ENCODE assay signal across 9 mouse cellular contexts in genomic region chr1:136915438-136915837, GRCm38 (mm10). TPM values are rescaled to one million over a fixed set of nuclear protein-coding genes. Genes with fewer than 3 reads are reported as not detected.
DNase-seq lines count a peak whose midpoint lies in the region; ATAC-seq lines count a peak whose summit lies in the region.
"Had no signal": no experiment of that assay in that cellular context is flagged by ENCODE, and none has a peak within 500 bp of the region (broad histone marks: within the 10 kb centered on the region; RNA-seq: fewer than 3 reads in every experiment).

No protein-coding gene starts in this region.

- H3K36me3 ChIP-seq in midbrain, embryonic 13.5 days, result no peaks in the 10 kb centered on the region
- no peaks in the 10 kb centered on the region for H3K36me3 ChIP-seq in midbrain, embryonic 15.5 days (replicated peaks)
- H3K36me3 ChIP-seq: hindbrain, embryonic 15.5 days had no signal

- peak; percentile 17 for DNase-seq in embryo, embryonic 10.5 days (ENCODE audit: low spot score)
- DNase-seq in embryo, embryonic 11 days, result no peak
- DNase-seq in right cerebral cortex, adult 18-20 months, result peak; percentile 26
- no peak for DNase-seq in right cerebral cortex, postnatal 4 days
- DNase-seq in layer of hippocampus, adult 18-20 months (ENCODE audit: low spot score in 2 of 2), result peak; percentile 42 to 64
- peak; percentile 47 for DNase-seq in telencephalon, adult 2 months (ENCODE audit: low read depth, low spot score)

- WGBS in midbrain, embryonic 13.5 days, result 70% methylated on average over 11 of the region's 11 CpGs
- 61% methylated on average over 11 of the region's 11 CpGs for WGBS in midbrain, embryonic 15.5 days

- no peaks in the 10 kb centered on the region for H3K4me1 ChIP-seq in midbrain, embryonic 13.5 days (replicated peaks)
- H3K4me1 ChIP-seq in midbrain, embryonic 15.5 days, result no peaks in the 10 kb centered on the region
- H3K4me1 ChIP-seq: hindbrain, embryonic 15.5 days had no signal

- H3K27ac ChIP-seq in midbrain, embryonic 13.5 days, result no peak overlapping the region
- H3K27ac ChIP-seq in midbrain, embryonic 15.5 days, result no peak overlapping the region
- H3K27ac ChIP-seq: hindbrain, embryonic 15.5 days had no signal

- no peak for ATAC-seq in midbrain, embryonic 13.5 days
- ATAC-seq in midbrain, embryonic 15.5 days (replicated peaks), result no peak

- H3K4me3 ChIP-seq in midbrain, embryonic 13.5 days (replicated peaks), result no peak overlapping the region
- no peak overlapping the region for H3K4me3 ChIP-seq in midbrain, embryonic 15.5 days
- H3K4me3 ChIP-seq: hindbrain, embryonic 15.5 days had no signal

- no peaks in the 10 kb centered on the region for H3K9me3 ChIP-seq in midbrain, embryonic 13.5 days
- no peaks in the 10 kb centered on the region for H3K9me3 ChIP-seq in midbrain, embryonic 15.5 days
- H3K9me3 ChIP-seq: hindbrain, embryonic 15.5 days had no signal

- H3K27me3 ChIP-seq in midbrain, embryonic 13.5 days, result no peaks in the 10 kb centered on the region
- H3K27me3 ChIP-seq in midbrain, embryonic 15.5 days (replicated peaks), result no peaks in the 10 kb centered on the region
- H3K27me3 ChIP-seq: hindbrain, embryonic 15.5 days had no signal

- H3K9ac ChIP-seq in midbrain, embryonic 13.5 days (replicated peaks), result no peak overlapping the region
- H3K9ac ChIP-seq in midbrain, embryonic 15.5 days, result no peak overlapping the region
- H3K9ac ChIP-seq: hindbrain, embryonic 15.5 days had no signal

- no peak overlapping the region for H3K4me2 ChIP-seq in midbrain, embryonic 13.5 days (replicated peaks)
- H3K4me2 ChIP-seq in midbrain, embryonic 15.5 days, result no peak overlapping the region
- H3K4me2 ChIP-seq: hindbrain, embryonic 15.5 days had no signal

RNA-seq across cellular contexts. Expression of gene Nr5a2, which starts 44.8 kb away (rescaled TPM):
- total RNA-seq in layer of hippocampus, adult 18-20 months (2021), result not detected
- polyA plus RNA-seq in midbrain, embryonic 13.5 days (2015; fragmentation: Nextera tagmentation; extraction: Ambion mirVana), result 2.1 TPM in 2 replicates
- polyA plus RNA-seq in midbrain, embryonic 15.5 days (2015; fragmentation: Nextera tagmentation; extraction: Ambion mirVana), result 1.1 and 1.5 TPM in 2 replicates

Comparison
In these comparisons a context has a peak if more than half of its experiments do, and no peak if none do; other contexts are left out.
1. DNase-seq: peak in embryo, embryonic 10.5 days (single experiment), right cerebral cortex, adult 18-20 months (single experiment), layer of hippocampus, adult 18-20 months (2 of 2) and telencephalon, adult 2 months (single experiment); none in embryo, embryonic 11 days (single experiment) and right cerebral cortex, postnatal 4 days (single experiment).